Mouse (Mus musculus) lung, postnatal 0 days (tissue): Measurements from ENCODE around the gene Wwc2. TPM values are rescaled to one million over a fixed set of nuclear protein-coding genes. Genes with fewer than 3 reads are reported as not detected.
A peak's percentile ranks its signal among the peaks of the same experiment; 100 is the strongest.

Source experiments
- ATAC-seq: fragments of 200-750 bp; cut with Nextera tagmentation; 2 replicates; pipeline ENCODE4 v1.8.0; 2017; ENCODE audit warnings: moderate library complexity
- DNase-seq: peaks from one replicate; pipeline ENCODE4 v3.0.0-alpha.2; 2016; ENCODE audit warnings: low spot score
- H3K27ac ChIP-seq: fragments of 300-500 bp; sonication (generic); 2 replicates; pipeline ENCODE4 v1.5.1; 2014; ENCODE audit warnings: antibody characterized with exemption, mild to moderate bottlenecking, low read length, mixed read lengths
- H3K27me3 ChIP-seq: fragments of 300-500 bp; sonication (generic); replicated peaks from 2 replicates; pipeline ENCODE4 v1.6.1; 2014; ENCODE audit warnings: low read length, mixed read lengths; ENCODE audit not compliant: insufficient read depth
- H3K36me3 ChIP-seq: fragments of 300-500 bp; sonication (generic); 2 replicates; pipeline ENCODE4 v1.6.1; 2014; ENCODE audit warnings: low read length, mixed read lengths; ENCODE audit not compliant: insufficient read depth
- H3K4me1 ChIP-seq: fragments of 300-500 bp; sonication (generic); 2 replicates; pipeline ENCODE4 v1.6.1; 2014; ENCODE audit warnings: antibody characterized with exemption, low read depth, low read length, mixed read lengths; ENCODE audit not compliant: insufficient read depth
- H3K4me2 ChIP-seq: fragments of 300-500 bp; sonication (generic); replicated peaks from 2 replicates; pipeline ENCODE4 v1.6.1; 2014; ENCODE audit warnings: low read depth, mild to moderate bottlenecking, low read length, moderate library complexity, mixed read lengths
- H3K4me3 ChIP-seq: fragments of 300-500 bp; sonication (generic); 2 replicates; pipeline ENCODE4 v1.5.1; 2014; ENCODE audit warnings: low read depth, low read length
- H3K9ac ChIP-seq: fragments of 300-500 bp; sonication (generic); replicated peaks from 2 replicates; pipeline ENCODE4 v1.6.1; 2014; ENCODE audit warnings: low read depth, mild to moderate bottlenecking
- H3K9me3 ChIP-seq: fragments of 300-500 bp; sonication (generic); 2 replicates; pipeline ENCODE4 v1.6.1; 2016; ENCODE audit warnings: low read length, mixed read lengths
- CTCF ChIP-seq: IDR thresholded peaks from 2 replicates; pipeline ENCODE4 v1.5.1; 2016; ENCODE audit warnings: antibody characterized with exemption, mild to moderate bottlenecking
- EP300 ChIP-seq: IDR thresholded peaks from 2 replicates; pipeline ENCODE4 v1.6.1; 2016; ENCODE audit warnings: antibody characterized with exemption, mild to moderate bottlenecking, control low read depth
- WGBS: fragments of 180-500 bp; shearing (Covaris S2); extraction: QIAGEN DNeasy Blood & Tissue Kit; methylation state at CpG from one replicate; pipeline ENCODE4 v1.1.7; 2014; 5-methylcytosine and 5-hydroxymethylcytosine counted together
- polyA plus RNA-seq: library from polyadenylated mRNA; unstranded; fragments of >200 nt; fragmentation: Nextera tagmentation; extraction: Ambion mirVana; gene quantifications from 2 replicates; pipeline ENCODE4 v1.2.1, GENCODE M21; 2015

Wwc2 gene
- polyA plus RNA-seq, 1 experiment from 2014 or later = 19.1 TPM

DNA sequence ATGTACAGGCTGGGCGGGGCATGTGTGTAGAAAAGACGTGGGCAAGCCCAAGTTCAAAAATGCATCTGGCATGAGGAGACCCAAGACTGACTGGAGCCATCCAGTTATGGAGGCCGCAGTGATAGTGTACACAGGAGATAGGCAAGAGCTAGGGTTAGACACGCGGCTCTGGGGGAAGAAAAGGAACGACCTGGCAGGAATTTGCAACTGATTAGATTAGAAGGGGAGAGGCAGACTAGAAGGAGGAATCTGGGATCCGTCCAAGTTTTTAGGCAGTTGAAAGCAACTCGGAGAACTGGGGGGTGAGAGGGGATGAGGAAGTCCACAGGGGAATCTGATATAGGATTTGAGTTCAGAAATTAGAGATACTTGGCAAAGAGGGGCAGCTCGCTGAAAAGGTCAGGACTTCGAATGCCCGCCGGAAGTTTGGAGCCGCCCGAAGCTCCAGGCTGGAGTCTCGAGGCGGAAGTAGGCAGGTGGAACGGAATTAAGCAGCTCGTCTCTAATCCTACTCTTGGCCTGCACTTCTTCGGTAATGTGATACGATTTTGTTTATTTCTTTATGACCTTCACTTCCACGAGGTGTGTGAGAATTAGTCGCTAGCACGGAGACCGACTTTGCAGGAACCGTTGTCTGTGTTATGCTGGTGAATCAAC is 4.0 kb upstream of the Wwc2 start:
- Histone ChIP-seq H3K4me3 (peak overlapping the region; percentile 29), H3K27ac (peak overlapping the region; percentile 23), H3K4me2 (peak overlapping the region; percentile 46), H3K4me1 (peaks cover 12% of the 10 kb centered on the region; the same call in 1 of the 2 replicates), H3K36me3 (no peaks in the 10 kb centered on the region), H3K9me3 (no peaks in the 10 kb centered on the region), H3K9ac (no peak overlapping the region), H3K27me3 (no peaks in the 10 kb centered on the region)
- ATAC-seq (no peak), DNase-seq (peak; percentile 57)
- WGBS = 23% methylated on average over 25 of the region's 25 CpGs
- TF ChIP-seq CTCF (no peak), EP300 (no peak)

DNA sequence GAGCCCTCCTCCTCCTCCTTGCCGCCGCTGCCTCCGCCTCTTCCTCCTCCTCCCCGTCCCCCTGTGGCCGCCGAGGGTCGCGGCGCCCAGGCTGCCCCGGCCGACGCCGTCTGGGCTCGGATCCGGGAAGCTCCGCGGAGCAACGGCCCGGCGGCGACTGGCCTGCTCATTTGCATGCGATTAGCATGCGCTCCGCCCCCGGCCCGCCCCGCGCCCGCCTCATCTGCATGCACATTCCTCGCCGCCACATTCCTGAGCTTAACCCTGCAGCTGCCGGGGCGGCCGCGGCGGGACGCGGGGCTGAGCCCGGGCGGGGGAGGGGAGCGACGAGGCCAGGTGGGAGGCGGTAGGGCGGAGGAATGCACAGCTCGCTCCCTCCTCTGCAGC is 345 bp downstream of the Wwc2 start:
- TF ChIP-seq CTCF (peak; percentile 62), EP300 (no peak)
- H3K4me1 ChIP-seq = peaks cover 23% of the 10 kb centered on the region; the same call in 1 of the 2 replicates
- 2% methylated on average over 35 of the region's 45 CpGs for WGBS
- peak overlapping the region; percentile 87 for H3K4me3 ChIP-seq
- H3K27me3 ChIP-seq = no peaks in the 10 kb centered on the region
- no peaks in the 10 kb centered on the region for H3K36me3 ChIP-seq
- H3K9me3 ChIP-seq = no peaks in the 10 kb centered on the region
- H3K4me2 ChIP-seq = peak overlapping the region; percentile 92
- H3K27ac ChIP-seq = peak overlapping the region; percentile 100
- H3K9ac ChIP-seq = peak overlapping the region; percentile 88
- ATAC-seq = peak; percentile 95
- DNase-seq = peak; percentile 98

DNA sequence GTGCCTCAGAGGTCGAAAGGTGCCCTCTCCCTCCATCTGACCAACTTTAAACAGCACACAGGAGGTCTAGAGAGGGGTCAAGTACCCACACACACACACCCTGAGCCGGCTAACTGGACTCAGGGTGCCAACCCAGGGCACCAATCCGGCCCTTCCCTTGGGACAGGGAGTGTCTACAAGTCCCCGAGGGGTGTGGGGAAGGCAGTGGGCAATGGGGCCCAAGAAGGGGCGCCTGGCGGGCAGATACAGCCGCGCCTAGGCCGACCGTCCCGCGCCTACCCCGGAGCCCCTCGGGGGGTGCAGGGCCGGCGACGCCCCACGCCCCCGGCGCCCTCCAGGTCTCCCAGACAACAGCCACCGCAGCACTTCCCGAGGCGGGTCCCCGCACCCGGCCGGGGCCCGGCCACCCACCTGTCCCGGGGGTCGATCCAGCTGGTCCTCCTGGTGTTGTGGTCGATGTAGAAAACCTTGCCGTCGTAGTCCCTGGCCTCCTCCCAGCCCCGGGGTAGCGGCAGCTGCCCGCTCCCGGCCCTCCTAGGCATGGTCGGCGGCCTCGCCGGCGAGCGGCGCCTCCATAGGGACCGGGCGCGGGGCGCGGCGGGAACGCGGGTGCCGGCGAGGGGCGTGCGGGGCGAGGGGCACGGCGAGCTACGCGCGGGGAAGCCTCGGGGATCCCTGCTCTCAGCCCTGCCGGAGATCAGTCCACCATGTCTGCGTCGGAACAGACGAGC is 904 bp downstream of the Wwc2 start:
- under 1% methylated on average over 47 of the region's 66 CpGs for WGBS
- Histone ChIP-seq H3K4me1 (peaks cover 23% of the 10 kb centered on the region; the same call in 1 of the 2 replicates), H3K27me3 (no peaks in the 10 kb centered on the region), H3K27ac (peak overlapping the region; percentile 100), H3K9me3 (no peaks in the 10 kb centered on the region), H3K4me3 (peak overlapping the region; percentile 87), H3K36me3 (no peaks in the 10 kb centered on the region), H3K9ac (peak overlapping the region; percentile 88), H3K4me2 (peak overlapping the region; percentile 92)
- peak; percentile 15 for ATAC-seq
- peak; percentile 58 for DNase-seq
- no peak for TF ChIP-seq EP300
- no peak for TF ChIP-seq CTCF

DNA sequence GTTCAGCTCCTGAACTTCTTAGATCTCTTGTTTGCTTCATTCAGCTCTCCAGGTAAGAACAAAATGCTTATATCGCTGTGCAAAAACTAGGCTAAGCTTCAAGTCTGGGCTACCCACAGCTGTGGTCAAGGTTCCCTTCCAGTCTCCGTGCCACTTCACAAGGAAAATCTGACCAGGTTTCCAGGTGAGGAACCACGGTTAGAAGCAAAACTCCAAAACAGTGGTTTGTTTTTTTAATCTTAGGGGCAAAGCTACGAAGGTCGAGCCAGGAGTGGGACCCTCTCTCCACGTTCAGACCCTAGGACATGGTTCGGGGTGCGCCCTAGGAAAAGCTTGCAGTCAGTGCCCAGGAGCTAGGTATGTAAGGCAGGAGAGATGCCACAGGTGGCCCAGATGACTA is 1.5 kb downstream of the Wwc2 start:
- no peaks in the 10 kb centered on the region for H3K27me3 ChIP-seq
- 15% methylated on average over 8 of the region's 8 CpGs for WGBS
- ATAC-seq (no peak), DNase-seq (no peak)
- H3K4me1 ChIP-seq = peaks cover 23% of the 10 kb centered on the region; the same call in 1 of the 2 replicates
- peak overlapping the region; percentile 88 for H3K9ac ChIP-seq
- TF ChIP-seq EP300 (no peak), CTCF (no peak)
- no peaks in the 10 kb centered on the region for H3K36me3 ChIP-seq
- H3K9me3 ChIP-seq = no peaks in the 10 kb centered on the region
- peak overlapping the region; percentile 92 for H3K4me2 ChIP-seq
- peak overlapping the region; percentile 87 for H3K4me3 ChIP-seq
- peak overlapping the region; percentile 100 for H3K27ac ChIP-seq

DNA sequence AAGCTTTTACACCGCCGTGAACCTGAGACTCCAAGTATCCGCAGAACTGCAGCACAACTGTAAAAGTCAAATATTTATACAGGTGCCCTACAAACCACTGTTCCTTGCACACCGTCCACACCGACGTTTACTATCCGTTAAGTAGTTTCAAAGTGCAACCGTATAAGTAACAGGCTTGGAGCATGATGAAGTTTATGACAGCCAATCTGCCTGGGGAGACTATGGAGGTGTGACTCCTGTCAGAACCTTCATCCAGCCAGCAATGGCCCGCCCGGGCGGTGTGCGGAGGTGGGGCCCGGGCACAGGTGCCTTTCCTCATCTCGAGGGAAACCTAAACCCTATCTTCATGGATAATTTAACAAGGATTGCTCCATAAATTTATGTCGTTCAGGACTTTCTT is 2.6 kb downstream of the Wwc2 start:
- ATAC-seq (no peak), DNase-seq (no peak)
- Histone ChIP-seq H3K9me3 (no peaks in the 10 kb centered on the region), H3K9ac (no peak overlapping the region), H3K4me3 (0 out of 2 replicates have a peak overlapping the region, but pooled peaks have one; percentile 6), H3K27ac (no peak overlapping the region), H3K4me2 (peak overlapping the region; percentile 92), H3K4me1 (peaks cover 23% of the 10 kb centered on the region; the same call in 1 of the 2 replicates), H3K27me3 (no peaks in the 10 kb centered on the region), H3K36me3 (no peaks in the 10 kb centered on the region)
- WGBS = 53% methylated on average over 15 of the region's 15 CpGs
- TF ChIP-seq EP300 = no peak
- no peak for TF ChIP-seq CTCF

DNA sequence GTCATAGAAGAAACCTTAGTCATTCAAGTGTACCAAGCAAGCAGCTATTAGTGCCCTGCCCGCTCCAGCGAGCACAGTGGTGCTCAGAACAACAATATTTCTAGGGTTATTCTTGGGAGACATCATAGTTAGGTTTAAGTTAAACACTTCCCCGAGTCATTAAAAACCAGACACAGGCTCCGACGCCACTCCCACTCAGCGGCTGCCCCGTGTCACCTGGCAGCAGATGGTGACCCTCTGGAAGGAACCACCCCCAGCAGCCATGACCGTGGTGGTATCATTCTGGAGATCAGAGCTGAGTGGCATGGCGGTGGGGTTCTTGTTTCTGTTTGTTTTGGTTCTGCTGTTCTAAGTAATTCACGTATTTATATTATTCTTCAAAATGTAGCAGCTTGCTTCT is 5.1 kb downstream of the Wwc2 start:
- no peak for TF ChIP-seq CTCF
- no peak for TF ChIP-seq EP300
- no peak overlapping the region for H3K4me3 ChIP-seq
- H3K9ac ChIP-seq = no peak overlapping the region
- H3K36me3 ChIP-seq = no peaks in the 10 kb centered on the region
- H3K27me3 ChIP-seq = no peaks in the 10 kb centered on the region
- no peak for ATAC-seq
- no peaks in the 10 kb centered on the region for H3K9me3 ChIP-seq
- no peak for DNase-seq
- H3K4me2 ChIP-seq = no peak overlapping the region
- WGBS = 45% methylated on average over 10 of the region's 10 CpGs
- no peak overlapping the region for H3K27ac ChIP-seq
- peaks cover 11% of the 10 kb centered on the region; the same call in 1 of the 2 replicates for H3K4me1 ChIP-seq
